Mouse (Mus musculus): ENCODE measurements around the gene Arcn1.
A peak's percentile ranks its signal among the peaks of the same experiment; 100 is the strongest.
"Not testable (repeated sequence)": the region's sequence is repeated elsewhere in the genome, so short reads cannot be mapped to it uniquely, and the experiment has no call there.

Arcn1 gene

DNA sequence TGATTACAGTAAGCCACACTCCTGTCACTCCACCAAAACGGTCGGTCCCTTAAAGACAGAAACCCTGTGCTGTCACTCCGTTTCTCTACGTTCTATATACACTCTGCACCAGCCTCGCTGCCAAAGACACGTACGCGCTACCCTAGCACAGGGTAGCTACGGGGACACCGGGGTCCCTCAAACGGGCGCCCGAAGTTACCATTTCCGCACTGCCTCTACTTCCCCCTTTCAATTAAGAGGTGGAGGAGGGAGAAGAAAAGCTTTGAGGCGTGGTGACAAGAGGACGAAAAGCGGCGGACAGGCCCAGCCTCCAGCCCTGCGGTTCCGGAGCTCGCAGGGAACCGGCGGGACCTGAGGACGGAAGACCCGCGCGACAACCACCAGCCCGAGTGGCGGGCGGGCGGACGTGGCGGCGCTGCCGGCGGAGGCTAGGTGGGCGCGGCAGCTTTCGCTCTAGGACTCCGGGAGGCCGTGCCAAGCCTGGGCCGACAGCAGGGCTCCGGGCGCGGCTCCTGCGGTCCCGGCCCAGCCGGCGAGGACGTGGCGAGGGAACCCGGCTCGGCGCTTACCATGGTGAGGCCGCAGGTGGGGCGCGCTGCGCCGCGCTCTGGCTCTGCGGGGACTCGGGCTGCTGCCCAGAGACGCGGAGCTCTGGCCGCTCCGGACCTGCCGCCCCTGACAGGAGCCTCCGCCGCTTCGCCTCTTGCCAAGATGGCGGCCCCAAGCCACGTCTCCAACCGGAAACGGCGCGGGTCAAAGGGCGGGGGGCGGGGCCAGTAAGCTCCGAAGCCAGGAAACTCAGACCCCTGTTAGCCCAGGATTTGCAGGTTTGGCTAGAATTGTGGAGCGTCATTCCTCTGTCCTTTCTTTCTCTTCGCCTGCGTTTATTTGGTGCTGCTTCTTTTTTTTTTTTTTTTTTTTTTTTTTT, at the start of gene Arcn1, which contains the start of gene Ift46:
Gene Arcn1 (minus strand): TSS at position 745 of the 928 bp plus-strand sequence.
Gene Ift46 (plus strand): TSS at position 808 of the 928 bp plus-strand sequence.
- DNase-seq (ENCODE audit: low spot score in 2 of 2): peak; percentile 81

DNA sequence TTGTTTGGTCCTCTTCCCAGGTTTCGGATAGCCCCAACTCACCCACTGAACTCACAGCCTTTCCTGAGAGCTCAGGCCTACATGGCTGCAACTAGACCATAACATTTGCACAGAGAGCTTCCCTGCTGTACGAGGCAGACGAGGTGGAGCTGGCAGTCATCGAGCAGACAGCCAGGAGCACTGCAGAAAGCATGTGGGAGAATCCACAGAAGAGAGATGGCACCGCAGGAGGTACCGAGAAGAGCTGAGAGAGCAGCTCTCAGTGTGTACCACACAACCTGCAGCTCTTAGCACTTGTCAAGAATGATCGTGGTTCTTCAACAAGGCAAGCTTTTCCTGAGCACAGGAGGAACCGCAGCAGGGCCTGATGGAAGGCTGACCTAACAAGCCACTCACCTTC, 46.5 kb upstream of the Arcn1 start:
- no peak for DNase-seq (ENCODE audit: low spot score in 2 of 2)

DNA sequence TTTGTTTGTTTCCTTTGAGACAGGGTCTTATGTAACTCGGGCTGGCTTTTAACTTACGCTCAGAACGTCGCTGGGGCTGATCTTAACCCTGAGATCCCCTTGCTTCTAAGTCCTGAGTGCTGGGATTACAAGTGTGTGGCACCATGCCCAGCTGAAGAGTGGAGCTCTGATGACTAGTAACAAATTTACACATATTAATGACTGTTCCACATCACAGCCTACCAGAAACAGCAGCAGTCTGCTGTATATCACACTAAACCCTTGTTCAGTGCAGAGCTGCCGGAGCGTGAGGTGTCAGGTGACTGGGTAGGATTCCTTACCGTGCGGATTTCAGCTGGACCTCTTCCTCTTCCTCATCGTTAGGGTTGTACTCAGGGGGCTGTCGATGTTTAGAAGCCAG, 42.7 kb upstream of the Arcn1 start:
- DNase-seq (ENCODE audit: low spot score in 2 of 2): no peak

DNA sequence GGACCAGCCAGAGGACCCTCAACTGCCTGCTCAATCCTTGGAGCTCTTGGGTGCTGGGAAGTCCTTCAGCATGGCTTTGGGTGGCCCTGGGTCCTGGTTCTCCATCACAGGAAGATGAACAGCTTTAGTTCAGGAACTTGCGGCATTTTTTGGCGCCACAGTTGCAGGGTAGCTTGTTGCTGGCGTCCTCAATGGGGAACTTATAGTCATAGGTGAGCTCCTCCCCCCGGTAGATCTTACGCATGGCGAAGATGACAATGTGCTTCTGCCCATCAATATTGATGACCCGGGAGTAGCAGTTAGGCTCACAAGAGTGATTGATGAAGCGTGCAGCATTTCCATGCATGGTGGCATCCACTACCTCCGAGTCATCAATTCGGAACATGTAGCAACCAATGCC, 40.1 kb upstream of the Arcn1 start:
- DNase-seq (ENCODE audit: low spot score in 2 of 2): peak in 1 of 2 experiments; percentile 53

DNA sequence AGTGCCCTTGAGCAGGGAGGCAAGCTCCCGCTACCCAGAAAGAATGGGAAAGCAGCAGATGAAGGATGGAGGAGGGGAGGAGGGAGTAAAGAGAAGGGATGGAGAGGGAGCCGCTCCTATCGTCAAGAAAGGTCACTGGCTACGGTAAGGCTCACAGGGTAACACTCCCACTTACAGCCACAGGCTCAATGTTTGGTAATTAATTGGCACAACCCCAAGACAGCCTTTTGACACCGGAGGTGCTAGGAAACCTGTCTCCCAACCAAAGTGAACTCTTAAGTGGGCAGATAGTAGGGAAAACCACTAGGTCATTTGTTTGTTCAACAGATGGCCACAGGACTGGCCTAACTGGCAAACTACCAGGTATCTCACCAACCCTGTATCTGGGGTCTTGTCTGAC, 39.5 kb upstream of the Arcn1 start:
- DNase-seq (ENCODE audit: low spot score in 2 of 2): no peak

DNA sequence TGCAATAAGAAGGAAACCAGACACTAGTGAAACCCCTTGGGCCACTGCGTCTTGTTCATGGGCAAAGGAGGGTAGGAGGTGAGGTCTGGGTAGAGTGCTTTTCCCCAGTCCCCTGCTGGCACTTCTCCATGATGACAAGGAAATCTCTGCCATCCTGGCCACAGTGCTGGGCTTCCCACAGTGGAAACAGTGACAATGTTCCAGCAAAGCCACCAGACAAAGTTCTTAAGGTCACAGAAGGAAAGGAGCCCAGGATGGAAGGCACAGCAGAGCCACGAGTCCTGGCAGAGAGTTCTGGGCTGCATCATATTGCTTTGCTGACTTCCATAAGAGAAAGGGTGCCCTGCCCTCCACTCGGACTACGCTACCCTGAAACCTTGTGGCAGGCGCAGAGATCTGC, 37.9 kb upstream of the Arcn1 start:
- DNase-seq (ENCODE audit: low spot score in 2 of 2): no peak

DNA sequence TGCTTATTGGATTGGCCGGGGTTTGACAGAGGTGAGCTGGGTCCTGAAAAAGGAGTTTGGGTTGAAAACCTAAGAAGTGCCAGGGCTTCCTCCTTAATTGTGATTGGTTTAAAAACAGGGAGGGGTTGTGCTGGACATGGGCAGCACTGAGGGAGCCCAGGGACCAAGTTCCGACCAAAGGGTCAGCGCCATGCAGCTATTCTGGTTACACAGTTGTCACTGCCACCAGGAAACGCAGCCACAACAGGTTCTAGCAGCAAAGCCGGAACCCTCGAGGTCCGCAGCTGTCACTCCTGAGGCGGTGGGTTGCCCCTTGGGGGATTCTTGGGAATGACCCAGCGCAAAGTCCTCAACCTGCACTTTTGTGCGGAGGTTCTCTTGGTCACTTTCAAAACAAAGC, 37.0 kb upstream of the Arcn1 start:
- no peak for DNase-seq (ENCODE audit: low spot score in 2 of 2)

DNA sequence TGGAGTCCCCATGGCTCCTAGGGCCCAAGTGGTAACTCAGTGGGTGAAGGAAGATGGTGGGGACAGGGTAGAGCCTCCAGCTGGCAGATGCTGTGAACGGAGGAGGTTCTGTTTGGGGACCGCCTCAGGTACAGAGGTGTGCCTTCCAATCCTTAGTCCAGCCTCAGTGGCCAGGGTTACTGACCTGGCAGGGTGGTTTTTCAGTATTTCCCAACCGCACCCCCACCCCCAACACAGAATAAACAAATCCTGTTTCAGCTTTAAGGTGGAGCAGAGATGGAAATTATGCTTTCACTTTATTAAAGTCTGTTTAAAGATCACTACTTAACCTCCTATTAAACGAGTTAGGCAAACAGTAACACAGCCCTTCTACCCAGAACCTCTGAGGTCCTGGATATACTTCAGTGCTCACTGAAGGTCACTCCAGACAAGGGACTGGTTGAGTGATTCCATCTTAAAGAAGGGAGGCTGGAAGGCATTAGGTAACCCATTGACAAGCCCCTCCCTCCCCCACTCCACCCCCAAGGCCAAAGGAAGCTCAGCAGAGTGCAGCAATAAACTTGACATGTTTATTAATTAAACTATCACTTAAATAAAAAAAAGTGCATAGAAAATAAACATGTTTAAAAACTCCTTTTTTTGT, 35.3 kb upstream of the Arcn1 start, which contains the start of gene Ttc36:
Gene Ttc36 (minus strand): TSS at position 265 of the 643 bp plus-strand sequence.
- no peak for DNase-seq (ENCODE audit: low spot score in 2 of 2)

DNA sequence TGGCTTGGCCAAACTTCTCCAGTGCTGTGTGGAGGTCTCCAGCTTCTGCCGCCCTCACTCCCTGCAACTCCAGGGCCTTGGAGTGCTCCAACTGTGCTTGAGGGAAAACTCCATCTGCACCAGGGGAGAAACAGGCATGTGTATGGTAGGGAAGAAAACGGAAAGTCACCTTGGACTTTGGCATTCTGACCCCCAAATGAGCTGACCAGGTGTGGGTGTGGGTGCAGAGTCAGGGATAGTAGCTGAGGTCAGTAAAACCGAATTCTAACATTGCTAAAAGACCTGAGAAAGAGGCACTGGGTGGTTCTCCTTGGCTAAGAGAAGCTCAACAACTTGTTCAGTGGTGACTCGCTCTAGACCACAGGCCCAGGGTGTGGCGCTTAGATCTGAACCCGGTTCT, 34.0 kb upstream of the Arcn1 start:
- DNase-seq (ENCODE audit: low spot score in 2 of 2): no peak

DNA sequence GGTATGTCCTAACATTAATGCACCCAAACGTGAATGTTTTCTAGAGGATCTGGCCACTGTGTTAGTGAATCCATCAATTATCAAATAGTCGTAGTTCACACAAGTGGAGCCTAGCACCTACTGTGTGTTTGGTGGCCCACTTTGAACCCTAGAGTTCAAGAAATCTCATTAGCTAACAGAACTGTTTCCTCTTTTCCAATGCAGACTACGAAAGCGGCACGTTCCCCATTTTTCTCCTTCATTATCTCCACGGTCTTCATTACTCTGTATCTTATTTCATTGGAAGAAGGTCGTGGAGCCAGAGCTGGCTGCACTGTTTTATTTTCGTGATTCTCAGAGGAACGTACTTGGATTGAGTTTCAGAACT, 32.3 kb upstream of the Arcn1 start:
- no peak for DNase-seq (ENCODE audit: low spot score in 2 of 2)

DNA sequence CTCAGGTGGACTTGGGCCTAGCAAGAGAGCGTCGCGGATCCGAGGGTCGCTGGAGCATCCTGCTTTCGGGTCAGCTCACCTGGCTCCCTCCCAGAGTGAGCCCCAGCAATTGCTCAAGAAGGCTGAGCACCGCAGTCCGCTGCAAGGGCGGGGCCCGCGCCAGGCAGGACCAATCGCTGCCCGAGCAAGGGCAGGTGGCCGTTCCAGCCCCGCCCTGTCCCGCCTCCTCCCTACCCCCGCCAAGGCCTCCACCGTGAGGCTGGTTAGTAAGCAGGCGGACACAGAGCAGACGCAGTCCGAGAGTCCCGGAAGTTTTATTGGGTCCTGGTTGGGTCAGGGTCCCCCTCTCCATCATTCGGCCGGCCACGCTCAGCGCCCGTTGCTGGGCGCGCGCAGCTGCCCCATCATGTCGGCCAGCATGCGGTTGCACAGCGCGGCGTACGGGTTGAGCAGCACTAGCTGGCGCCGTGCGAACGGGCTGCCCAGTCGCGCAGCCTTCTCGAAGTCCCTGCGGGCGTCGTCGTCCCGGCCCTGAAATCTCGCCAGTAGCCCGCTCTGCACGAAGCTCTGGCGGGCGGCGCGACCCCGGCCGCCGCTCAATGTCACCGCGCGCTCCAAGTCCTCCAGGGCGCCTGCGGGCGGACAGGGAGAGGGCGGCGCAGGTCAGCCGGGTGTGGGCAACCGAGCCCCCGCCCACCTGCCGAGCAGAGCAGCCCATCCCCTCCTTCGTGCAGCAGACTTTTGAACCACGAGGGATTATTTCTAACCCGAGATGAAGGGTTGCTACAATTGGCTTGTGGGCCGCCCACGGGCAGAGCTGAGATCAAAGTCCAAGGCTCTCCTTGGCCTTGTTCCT, 31.7 kb upstream of the Arcn1 start, which contains the start of gene Tmem25:
Gene Tmem25 (minus strand): TSS at position 206 of the 856 bp plus-strand sequence.
- DNase-seq (ENCODE audit: low spot score in 2 of 2): peak; percentile 78 to 80

DNA sequence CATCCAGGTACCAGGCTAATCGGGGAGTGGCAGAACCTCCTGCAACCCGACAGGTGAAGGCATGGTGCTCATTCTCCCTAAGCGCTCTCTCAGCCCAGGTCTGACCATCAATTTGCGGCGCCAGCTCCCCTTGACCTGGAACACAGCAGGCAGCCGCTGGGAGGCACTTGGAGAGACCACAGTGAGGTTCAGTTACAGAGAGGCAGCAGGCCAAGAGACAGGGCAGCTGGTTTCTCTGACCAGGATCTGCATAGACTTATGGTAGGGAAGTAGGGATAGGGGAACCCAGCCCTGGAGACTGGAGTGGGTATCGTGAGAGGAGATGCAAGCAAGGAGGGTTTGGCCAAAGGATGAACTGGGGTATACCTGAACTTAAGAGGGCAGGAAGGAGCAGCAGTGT, 30.7 kb upstream of the Arcn1 start:
- DNase-seq (ENCODE audit: low spot score in 2 of 2): no peak

DNA sequence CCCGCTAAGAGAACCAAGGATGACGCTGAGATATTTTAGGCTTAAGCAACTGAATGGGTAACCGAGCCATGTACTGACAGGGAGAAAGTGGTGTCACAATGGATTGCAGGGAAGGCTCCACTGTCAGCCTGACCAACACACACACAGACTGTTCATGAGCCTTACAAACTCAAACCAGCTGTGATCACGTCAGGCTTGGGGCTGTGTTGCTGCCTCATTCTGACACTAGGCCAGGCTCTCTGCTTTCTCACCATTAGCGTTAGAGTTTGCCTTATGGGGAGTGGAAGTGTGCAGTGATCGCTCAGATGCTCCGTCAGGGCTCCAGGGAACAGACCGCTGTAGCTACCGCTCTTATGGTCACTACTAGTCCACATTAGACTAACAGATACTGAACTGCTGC, 25.2 kb upstream of the Arcn1 start:
- DNase-seq (ENCODE audit: low spot score in 2 of 2): no peak

DNA sequence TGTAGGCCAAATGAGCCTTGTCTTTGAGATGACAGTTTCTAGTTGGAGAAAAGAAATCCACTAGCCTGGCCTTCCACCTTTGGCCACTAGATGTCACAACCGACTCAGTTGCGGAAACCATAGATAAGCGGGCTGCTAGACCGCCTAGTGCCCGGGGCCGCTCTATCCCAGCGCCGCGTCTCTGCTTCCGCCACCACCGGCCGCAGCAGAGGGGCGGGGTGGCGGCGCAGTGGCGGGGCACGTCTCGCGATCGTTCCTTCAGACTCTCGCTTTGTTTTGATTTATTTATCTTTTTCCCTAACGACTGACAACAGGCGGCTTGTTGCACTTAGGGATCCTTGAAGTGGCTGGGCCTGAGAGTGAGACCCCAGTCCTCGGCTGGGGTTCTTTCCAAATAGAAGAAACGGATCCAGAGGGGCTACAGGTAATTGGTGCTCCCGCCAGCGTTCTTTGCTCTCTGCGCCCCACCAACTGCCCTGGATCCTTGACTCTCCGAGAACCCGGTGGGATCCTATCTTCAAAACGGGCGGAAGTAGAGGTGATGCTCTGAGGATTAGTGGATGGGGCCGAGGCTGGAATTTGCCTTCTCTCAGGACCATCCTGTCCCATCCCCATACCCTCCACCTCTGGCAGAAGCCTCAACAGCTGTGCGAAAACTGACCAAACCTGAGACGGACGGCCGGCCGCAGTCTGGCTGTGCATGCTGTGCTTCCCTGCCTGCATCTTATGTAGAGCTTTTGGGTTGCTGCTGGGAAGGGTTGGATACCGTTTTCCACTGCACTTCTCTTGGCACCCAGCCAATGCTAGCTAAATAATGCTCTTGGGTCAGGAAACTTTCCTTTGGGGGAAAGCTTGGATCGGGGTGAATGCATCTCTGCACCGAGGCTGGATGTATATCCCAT, 5.4 kb upstream of the Arcn1 start:
- DNase-seq (ENCODE audit: low spot score in 2 of 2): peak; percentile 90 to 92

DNA sequence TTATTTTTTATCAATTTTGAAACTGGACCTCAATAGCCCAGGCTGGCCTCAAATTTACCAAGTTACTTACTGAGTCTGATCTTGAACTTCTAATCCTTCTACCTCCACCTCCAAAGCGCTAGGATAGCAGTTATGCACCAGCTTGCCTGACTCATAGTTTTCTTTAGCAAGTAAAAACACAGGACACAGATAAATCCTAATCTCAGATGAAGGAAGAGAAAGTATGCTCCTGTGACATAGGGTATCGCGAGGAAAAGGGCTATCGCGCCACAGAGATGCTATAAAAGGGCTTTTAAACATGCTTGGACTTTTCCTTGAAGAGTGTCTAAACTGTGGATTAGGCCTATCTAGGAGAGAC, 4.7 kb upstream of the Arcn1 start:
- no peak for DNase-seq (ENCODE audit: low spot score in 2 of 2)

DNA sequence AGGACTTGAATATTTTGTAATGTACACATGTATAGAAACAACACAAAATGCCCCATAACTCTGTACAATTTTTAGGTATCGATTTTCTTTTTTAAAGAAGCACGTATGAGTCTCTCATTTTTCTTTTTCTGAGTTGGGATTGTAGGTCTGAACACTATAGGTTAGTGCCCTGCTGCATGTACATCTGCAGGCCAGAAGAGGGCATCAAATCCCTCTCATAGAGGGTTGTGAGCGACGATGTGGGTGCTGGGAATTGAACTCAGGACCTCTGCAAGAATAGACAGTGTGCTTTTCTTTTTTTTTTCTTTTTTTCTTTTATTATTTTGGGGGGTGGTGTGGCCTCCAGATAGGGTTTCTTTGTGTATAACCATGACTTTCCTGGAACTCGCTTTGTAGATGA, 3.7 kb upstream of the Arcn1 start:
- no peak for DNase-seq (ENCODE audit: low spot score in 2 of 2)

DNA sequence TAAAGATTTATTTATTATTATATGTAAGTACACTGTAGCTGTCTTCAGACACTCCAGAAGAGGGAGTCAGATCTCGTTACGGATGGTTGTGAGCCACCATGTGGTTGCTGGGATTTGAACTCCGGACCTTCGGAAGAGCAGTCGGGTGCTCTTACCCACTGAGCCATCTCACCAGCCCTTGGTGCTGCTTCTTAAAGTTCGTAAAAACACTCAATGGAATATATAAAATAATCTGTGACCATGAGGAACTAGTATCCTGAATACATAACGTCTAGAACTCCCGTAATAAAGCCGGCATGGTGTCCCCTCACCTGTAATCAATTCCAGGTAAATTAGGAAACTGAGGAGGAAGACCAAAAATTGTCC, 367 bp upstream of the Arcn1 start:
- not testable (repeated sequence) for DNase-seq (ENCODE audit: low spot score in 2 of 2)

DNA sequence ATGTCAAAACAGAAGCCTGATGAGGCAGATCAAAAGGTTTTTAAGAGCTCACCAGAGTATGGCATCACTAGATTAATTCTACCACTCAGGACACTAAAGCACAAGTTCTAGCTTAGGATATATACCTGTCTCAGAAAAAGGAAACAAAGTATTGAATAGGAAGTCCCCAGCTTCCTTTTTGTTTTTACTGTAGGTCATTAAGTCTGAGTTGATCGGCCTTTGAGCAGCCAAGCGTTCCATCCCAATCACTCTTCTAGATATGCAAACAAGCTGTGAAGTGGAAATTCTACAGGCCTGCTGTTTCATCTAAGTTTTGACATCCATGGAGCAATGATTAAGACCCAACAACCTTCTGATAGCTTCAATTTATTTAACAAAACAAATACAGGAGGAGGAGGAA, 6.8 kb downstream of the Arcn1 start:
- no peak for DNase-seq (ENCODE audit: low spot score in 2 of 2)

DNA sequence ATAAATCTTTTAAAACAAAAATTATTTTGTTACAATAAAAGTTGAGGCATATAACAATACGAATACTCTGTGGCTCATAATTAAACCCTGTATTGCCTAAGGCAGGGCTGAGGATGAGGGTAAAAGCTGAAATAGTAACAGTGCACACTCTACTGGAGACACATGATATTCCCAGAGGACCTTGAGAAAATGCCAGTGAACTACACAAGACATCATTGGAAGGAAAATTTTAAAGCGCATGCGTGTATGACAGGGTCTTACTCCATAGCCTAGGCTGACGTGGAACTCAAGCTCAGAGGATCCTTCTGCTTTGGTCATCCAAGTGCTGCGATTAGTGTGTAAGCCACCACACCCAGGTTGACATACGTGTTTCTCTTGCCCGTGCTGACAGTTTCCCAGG, 19.2 kb downstream of the Arcn1 start:
- no peak for DNase-seq (ENCODE audit: low spot score in 2 of 2)

DNA sequence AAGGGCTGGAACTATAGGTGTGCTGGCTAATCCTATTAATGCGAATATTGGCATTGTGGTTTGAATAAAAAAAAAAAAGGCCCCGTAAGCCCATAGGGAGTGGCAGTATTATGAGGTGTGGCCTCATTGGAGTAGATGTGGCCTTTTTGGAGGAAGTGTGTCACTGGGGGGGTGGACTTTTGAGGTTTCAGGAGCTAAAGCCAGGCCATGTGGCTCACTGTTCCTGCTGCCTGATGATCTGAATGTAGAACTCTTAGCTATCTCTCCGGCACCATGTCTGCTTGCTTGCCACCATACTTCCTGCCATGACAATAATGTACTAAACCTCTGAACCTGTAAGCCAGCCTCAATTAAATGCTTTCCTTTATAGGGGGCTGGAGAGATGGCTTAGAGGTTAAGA, 20.3 kb downstream of the Arcn1 start:
- no peak for DNase-seq (ENCODE audit: low spot score in 2 of 2)

DNA sequence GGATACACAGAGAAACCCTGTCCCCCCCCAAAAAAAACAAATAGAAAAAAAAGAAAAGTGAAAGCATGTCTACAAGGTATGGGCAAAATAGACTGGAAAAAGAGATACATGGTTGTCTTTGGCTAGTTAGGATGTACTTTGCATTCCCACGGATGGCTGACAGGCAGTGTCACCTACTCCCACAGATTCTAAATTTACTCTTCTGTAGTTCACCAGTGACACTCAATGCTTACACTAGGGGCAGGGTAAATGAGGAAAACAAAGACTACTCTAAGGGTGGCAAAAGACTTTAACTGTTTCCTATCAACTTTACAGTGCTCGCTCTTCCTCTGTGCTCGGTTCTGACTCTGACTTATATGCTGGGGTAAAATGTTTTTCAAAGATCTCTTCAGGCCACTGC, 21.0 kb downstream of the Arcn1 start:
- no peak for DNase-seq (ENCODE audit: low spot score in 2 of 2)
